Mouse (Mus musculus) stomach, embryonic 14.5 days (tissue): ENCODE data around the gene Mgat2. TPM values are rescaled to one million over a fixed set of nuclear protein-coding genes. Genes with fewer than 3 reads are reported as not detected.

Experiments used
- ATAC-seq: fragments of 200-750 bp; cut with Nextera tagmentation; 2 replicates; pipeline ENCODE4 v1.8.0; 2017; ENCODE audit warnings: low read depth, moderate TSS enrichment; ENCODE audit not compliant: insufficient number of reproducible peaks, insufficient read depth, low FRiP score
- H3K27ac ChIP-seq: fragments of 300-500 bp; sonication (generic); 2 replicates; pipeline ENCODE4 v1.5.1; 2014; ENCODE audit warnings: mild to moderate bottlenecking, low read length, moderate library complexity, mixed read lengths
- H3K27me3 ChIP-seq: fragments of 300-500 bp; sonication (generic); 2 replicates; pipeline ENCODE4 v1.6.1; 2014; ENCODE audit warnings: low read length, control low read depth, mixed read lengths; ENCODE audit not compliant: control insufficient read depth, insufficient read depth
- H3K36me3 ChIP-seq: fragments of 300-500 bp; sonication (generic); 2 replicates; pipeline ENCODE4 v1.6.1; 2014; ENCODE audit warnings: mild to moderate bottlenecking, control low read depth, low read length, moderate library complexity, mixed read lengths; ENCODE audit not compliant: control insufficient read depth, insufficient read depth
- H3K4me1 ChIP-seq: fragments of 300-500 bp; sonication (generic); 2 replicates; pipeline ENCODE4 v1.6.1; 2014; ENCODE audit warnings: low read length, control low read depth, mixed read lengths; ENCODE audit not compliant: control insufficient read depth, insufficient read depth
- H3K4me2 ChIP-seq: fragments of 300-500 bp; sonication (generic); replicated peaks from 2 replicates; pipeline ENCODE4 v1.6.1; 2014; ENCODE audit warnings: low read depth, low read length, control low read depth
- H3K4me3 ChIP-seq: fragments of 300-500 bp; sonication (generic); 2 replicates; pipeline ENCODE4 v1.5.1; 2014; ENCODE audit warnings: low read depth, low read length, control low read depth
- H3K9ac ChIP-seq: fragments of 300-500 bp; sonication (generic); replicated peaks from 2 replicates; pipeline ENCODE4 v1.6.1; 2014; ENCODE audit warnings: low read depth, mild to moderate bottlenecking, control low read depth, low read length, moderate library complexity, mixed read lengths
- H3K9me3 ChIP-seq: fragments of 300-500 bp; sonication (generic); 2 replicates; pipeline ENCODE4 v1.6.1; 2016; ENCODE audit warnings: low read depth, low read length, control low read depth; ENCODE audit not compliant: control insufficient read depth
- WGBS: fragments of 180-500 bp; shearing (Covaris S2); extraction: QIAGEN DNeasy Blood & Tissue Kit; methylation state at CpG from one replicate; pipeline ENCODE4 v1.1.7; 2014; 5-methylcytosine and 5-hydroxymethylcytosine counted together
- polyA plus RNA-seq: library from polyadenylated mRNA; unstranded; fragments of >200 nt; fragmentation: Nextera tagmentation; extraction: Ambion mirVana; gene quantifications from 2 replicates; pipeline ENCODE4 v1.2.1, GENCODE M21; 2014

Gene Mgat2
- polyA plus RNA-seq = 42.6 and 47.0 TPM in 2 replicates

- Histone ChIP-seq H3K9me3 (no peaks in the 10 kb centered on the region), H3K9ac (peak within 1 kb of the TSS; percentile 84), H3K4me3 (peak within 1 kb of the TSS; percentile 76), H3K4me1 (peaks cover 15% of the 10 kb centered on the region), H3K36me3 (peaks cover 12% of the 10 kb centered on the region), H3K4me2 (peak within 1 kb of the TSS; percentile 94), H3K27ac (peak within 1 kb of the TSS; percentile 85; the same call in 1 of the 2 replicates), H3K27me3 (no peaks in the 10 kb centered on the region)
- WGBS = under 1% methylated on average over 84 of the region's 84 CpGs
- ATAC-seq = peak; percentile 98
Measured at GRCm38 (mm10) chr12:69183583-69184308, at the start of gene Mgat2, which contains the start of gene Rpl36al. Mgat2 (plus strand) TSS chr12:69184157. Rpl36al (minus strand) TSS chr12:69184083.

GRCm38 (mm10) chr12:69139201-69139600 is 44.8 kb upstream of the Mgat2 start:
- H3K9ac ChIP-seq = no peak overlapping the region
- H3K27me3 ChIP-seq = no peaks in the 10 kb centered on the region
- no peaks in the 10 kb centered on the region for H3K4me1 ChIP-seq
- no peaks in the 10 kb centered on the region for H3K36me3 ChIP-seq
- ATAC-seq = no peak
- H3K4me2 ChIP-seq = no peak overlapping the region
- H3K4me3 ChIP-seq = no peak overlapping the region
- WGBS = 88% methylated on average over 3 of the region's 3 CpGs
- no peak overlapping the region for H3K27ac ChIP-seq
- H3K9me3 ChIP-seq = no peaks in the 10 kb centered on the region

GRCm38 (mm10) chr12:69139841-69140240 is 44.1 kb upstream of the Mgat2 start:
- Histone ChIP-seq H3K27ac (no peak overlapping the region), H3K36me3 (no peaks in the 10 kb centered on the region), H3K4me3 (no peak overlapping the region), H3K9me3 (no peaks in the 10 kb centered on the region), H3K9ac (no peak overlapping the region), H3K27me3 (no peaks in the 10 kb centered on the region), H3K4me1 (no peaks in the 10 kb centered on the region), H3K4me2 (no peak overlapping the region)
- ATAC-seq = peak; percentile 53; the same call in 1 of the 2 replicates
- 90% methylated on average over 7 of the region's 7 CpGs for WGBS

- Histone ChIP-seq H3K36me3 (no peaks in the 10 kb centered on the region), H3K4me2 (no peak overlapping the region), H3K27me3 (no peaks in the 10 kb centered on the region), H3K4me1 (no peaks in the 10 kb centered on the region), H3K27ac (no peak overlapping the region), H3K9me3 (no peaks in the 10 kb centered on the region), H3K9ac (no peak overlapping the region), H3K4me3 (no peak overlapping the region)
- WGBS = 69% methylated on average over 6 of the region's 6 CpGs
- no peak for ATAC-seq
Measured at GRCm38 (mm10) chr12:69143460-69143859, 40.5 kb upstream of the Mgat2 start.

- Histone ChIP-seq H3K9ac (no peak overlapping the region), H3K36me3 (no peaks in the 10 kb centered on the region), H3K9me3 (no peaks in the 10 kb centered on the region), H3K27me3 (no peaks in the 10 kb centered on the region), H3K4me1 (no peaks in the 10 kb centered on the region), H3K4me3 (no peak overlapping the region), H3K4me2 (no peak overlapping the region), H3K27ac (no peak overlapping the region)
- ATAC-seq = no peak
- WGBS = 91% methylated on average over 5 of the region's 5 CpGs
Measured at GRCm38 (mm10) chr12:69147166-69147735, 36.7 kb upstream of the Mgat2 start.

GRCm38 (mm10) chr12:69150049-69150448 is 33.9 kb upstream of the Mgat2 start:
- ATAC-seq = no peak
- Histone ChIP-seq H3K27me3 (no peaks in the 10 kb centered on the region), H3K27ac (no peak overlapping the region), H3K9me3 (no peaks in the 10 kb centered on the region), H3K4me1 (no peaks in the 10 kb centered on the region), H3K9ac (no peak overlapping the region), H3K4me2 (no peak overlapping the region), H3K4me3 (no peak overlapping the region), H3K36me3 (no peaks in the 10 kb centered on the region)
- 63% methylated on average over 13 of the region's 13 CpGs for WGBS

GRCm38 (mm10) chr12:69155923-69156322 is 28.0 kb upstream of the Mgat2 start:
- 78% methylated on average over 2 of the region's 2 CpGs for WGBS
- H3K27me3 ChIP-seq = no peaks in the 10 kb centered on the region
- no peak for ATAC-seq

GRCm38 (mm10) chr12:69156436-69156835 is 27.5 kb upstream of the Mgat2 start:
- no peak overlapping the region for H3K4me3 ChIP-seq
- no peak overlapping the region for H3K4me2 ChIP-seq
- 0 out of 2 replicates have a peak, but pooled peaks cover 4% of the 10 kb centered on the region for H3K4me1 ChIP-seq
- H3K36me3 ChIP-seq = peaks cover 18% of the 10 kb centered on the region
- ATAC-seq = no peak
- 82% methylated on average over 4 of the region's 4 CpGs for WGBS
- H3K9me3 ChIP-seq = no peaks in the 10 kb centered on the region
- H3K27me3 ChIP-seq = no peaks in the 10 kb centered on the region
- H3K27ac ChIP-seq = no peak overlapping the region
- H3K9ac ChIP-seq = no peak overlapping the region

More at GRCm38 (mm10) chr12:69155923-69156322, 28.0 kb upstream of the Mgat2 start:
- Histone ChIP-seq H3K4me2 (no peak overlapping the region), H3K9ac (no peak overlapping the region), H3K36me3 (peaks cover 18% of the 10 kb centered on the region), H3K9me3 (no peaks in the 10 kb centered on the region), H3K27ac (no peak overlapping the region), H3K4me3 (no peak overlapping the region), H3K4me1 (0 out of 2 replicates have a peak, but pooled peaks cover 4% of the 10 kb centered on the region)
